Comparison of ENCODE assay signal across 8 mouse cellular contexts in genomic region chr10:82698712-82699261, GRCm38 (mm10). TPM values are rescaled to one million over a fixed set of nuclear protein-coding genes. Genes with fewer than 3 reads are reported as not detected.
A peak's percentile ranks its signal among the peaks of the same experiment; 100 is the strongest.
DNase-seq lines count a peak whose midpoint lies in the region; ATAC-seq and TF ChIP-seq lines count a peak whose summit lies in the region.

No protein-coding gene starts in this region.

- H3K4me3 ChIP-seq in cerebellum, adult 2 months (replicated peaks; ENCODE audit: insufficient read depth, low read depth, low read length) = peak overlapping the region; percentile 86
- H3K4me3 ChIP-seq in forebrain, postnatal 0 days (ENCODE audit: low read depth, low read length) = peak overlapping the region; percentile 94
- H3K4me3 ChIP-seq in lung, embryonic 16.5 days (ENCODE audit: low read length) = peak overlapping the region; percentile 95
- H3K4me3 ChIP-seq in thymus, adult 2 months (ENCODE audit: control insufficient read depth, insufficient read depth, low read length) = peak overlapping the region; percentile 88

- TF ChIP-seq CTCF in cerebellum, adult 2 months (IDR thresholded peaks at IDR 0.05; ENCODE audit: borderline replicate concordance, insufficient read depth, low read depth, low read length) = no peak
- no peak for TF ChIP-seq CTCF in forebrain, postnatal 0 days (IDR thresholded peaks at IDR 0.05; ENCODE audit: low read depth)
- TF ChIP-seq CTCF in thymus, adult 2 months (IDR thresholded peaks at IDR 0.05; ENCODE audit: borderline replicate concordance, control insufficient read depth, extremely low read depth, insufficient read depth, low read length, poor library complexity) = 0 out of 2 replicates have a peak, but pooled peaks have one; percentile 52

- H3K9me3 ChIP-seq in forebrain, postnatal 0 days (ENCODE audit: low read length) = no peaks in the 10 kb centered on the region
- H3K9me3 ChIP-seq in lung, embryonic 16.5 days (ENCODE audit: control insufficient read depth, low read length) = no peaks in the 10 kb centered on the region

- peak; percentile 91 for DNase-seq in MN1 (ENCODE audit: low spot score)
- DNase-seq in cerebellum, adult 2 months = peak; percentile 90 to 92
- peak; percentile 95 for DNase-seq in forebrain, postnatal 0 days
- peak; percentile 93 for DNase-seq in heart, postnatal 4 days
- peak; percentile 86 for DNase-seq in layer of hippocampus, adult 9-11 months
- DNase-seq in ovary, adult 18-20 months (ENCODE audit: low spot score) = peak; percentile 82
- peak; percentile 96 for DNase-seq in thymus, adult 2 months

- H3K36me3 ChIP-seq in forebrain, postnatal 0 days (ENCODE audit: insufficient read depth) = peaks cover 7% of the 10 kb centered on the region; the same call in 1 of the 2 replicates
- H3K36me3 ChIP-seq in lung, embryonic 16.5 days (ENCODE audit: control insufficient read depth, insufficient read depth, low read length) = peaks cover 5% of the 10 kb centered on the region; the same call in 1 of the 2 replicates
- H3K36me3 ChIP-seq in thymus, adult 2 months (ENCODE audit: control insufficient read depth, insufficient read depth, low read length) = peaks cover 4% of the 10 kb centered on the region; the same call in 1 of the 2 replicates

- H3K27me3 ChIP-seq in cerebellum, adult 2 months (ENCODE audit: control insufficient read depth, insufficient read depth, low read length) = no peaks in the 10 kb centered on the region
- H3K27me3 ChIP-seq in forebrain, postnatal 0 days (ENCODE audit: insufficient read depth, low read length) = no peaks in the 10 kb centered on the region
- H3K27me3 ChIP-seq in lung, embryonic 16.5 days (ENCODE audit: control insufficient read depth, insufficient read depth, low read depth, low read length) = no peaks in the 10 kb centered on the region
- no peaks in the 10 kb centered on the region for H3K27me3 ChIP-seq in thymus, adult 2 months (ENCODE audit: control insufficient read depth, insufficient read depth, low read length)

- peaks cover 7% of the 10 kb centered on the region; the same call in 1 of the 2 replicates for H3K4me1 ChIP-seq in cerebellum, adult 2 months (ENCODE audit: control insufficient read depth, insufficient read depth, low read length)
- H3K4me1 ChIP-seq in forebrain, postnatal 0 days (ENCODE audit: insufficient read depth) = peaks cover 11% of the 10 kb centered on the region
- peaks cover 10% of the 10 kb centered on the region for H3K4me1 ChIP-seq in lung, embryonic 16.5 days (replicated peaks; ENCODE audit: control insufficient read depth, insufficient read depth, low read length)
- H3K4me1 ChIP-seq in thymus, adult 2 months (replicated peaks; ENCODE audit: control insufficient read depth, insufficient read depth, low read length) = peaks cover 15% of the 10 kb centered on the region

- WGBS in cerebellum, adult 2 months = under 1% methylated on average over 41 of the region's 42 CpGs
- 6% methylated on average over 42 of the region's 42 CpGs for WGBS in forebrain, postnatal 0 days
- under 1% methylated on average over 39 of the region's 42 CpGs for WGBS in lung, embryonic 16.5 days
- WGBS in thymus, adult 2 months = 1% methylated on average over 42 of the region's 42 CpGs

- peak; percentile 78 for TF ChIP-seq POLR2A in cerebellum, adult 2 months (IDR thresholded peaks at IDR 0.05; ENCODE audit: borderline replicate concordance, insufficient read depth, low read length)
- TF ChIP-seq POLR2A in thymus, adult 2 months (IDR thresholded peaks at IDR 0.05; ENCODE audit: control insufficient read depth, extremely low read depth, insufficient read depth, low read length, poor library complexity) = peak; percentile 55; the same call in 1 of the 2 replicates

- H3K9ac ChIP-seq in forebrain, postnatal 0 days = peak overlapping the region; percentile 76
- peak overlapping the region; percentile 89 for H3K9ac ChIP-seq in lung, embryonic 16.5 days (ENCODE audit: low read length)

- ATAC-seq in forebrain, postnatal 0 days = peak; percentile 97
- peak; percentile 96 for ATAC-seq in lung, embryonic 16.5 days (ENCODE audit: low read depth)

- peak overlapping the region; percentile 89 for H3K27ac ChIP-seq in cerebellum, adult 2 months (ENCODE audit: insufficient read depth, low read length)
- H3K27ac ChIP-seq in forebrain, postnatal 0 days (ENCODE audit: low read depth, low read length) = peak overlapping the region; percentile 84
- H3K27ac ChIP-seq in lung, embryonic 16.5 days (ENCODE audit: low read length) = peak overlapping the region; percentile 58
- H3K27ac ChIP-seq in thymus, adult 2 months (ENCODE audit: control insufficient read depth, insufficient read depth, low read length) = peak overlapping the region; percentile 2; the same call in 1 of the 2 replicates

- H3K4me2 ChIP-seq in forebrain, postnatal 0 days (ENCODE audit: low read depth) = peak overlapping the region; percentile 87
- peak overlapping the region; percentile 64 for H3K4me2 ChIP-seq in lung, embryonic 16.5 days (ENCODE audit: low read depth, low read length)

RNA-seq across cellular contexts. Expression of gene Hcfc2, which starts 2.8 kb away (rescaled TPM):
- 32.5 and 34.0 TPM in 2 replicates for polyA plus RNA-seq in cerebellum, adult 2 months (2012; rRNA removed)
- 31.2 and 31.5 TPM in 2 replicates for total RNA-seq in forebrain, postnatal 0 days (2014; rRNA removed)
- polyA plus RNA-seq in forebrain, postnatal 0 days (2015; fragmentation: Nextera tagmentation; extraction: Ambion mirVana) = 21.5 and 31.1 TPM in 2 replicates
- 10 to 100 TPM; 37.1 to 38.5 TPM for total RNA-seq in heart, postnatal 4 days (2021)
- polyA plus RNA-seq in lung, embryonic 16.5 days (2015; fragmentation: Nextera tagmentation; extraction: Ambion mirVana) = 30.9 and 42.0 TPM in 2 replicates
- polyA plus RNA-seq in thymus, adult 2 months (2012; rRNA removed) = 17.0 and 17.1 TPM in 2 replicates

RNA-seq across cellular contexts. Expression of gene Glt8d2, which starts 8.3 kb away (rescaled TPM):
- 1.1 TPM in 2 replicates for polyA plus RNA-seq in cerebellum, adult 2 months (2012; rRNA removed)
- total RNA-seq in forebrain, postnatal 0 days (2014; rRNA removed) = 1.9 and 3.0 TPM in 2 replicates
- 1.9 and 2.4 TPM in 2 replicates for polyA plus RNA-seq in forebrain, postnatal 0 days (2015; fragmentation: Nextera tagmentation; extraction: Ambion mirVana)
- 1 to 10 TPM; 3.0 to 3.9 TPM for total RNA-seq in heart, postnatal 4 days (2021)
- 4.3 TPM in 2 replicates for polyA plus RNA-seq in lung, embryonic 16.5 days (2015; fragmentation: Nextera tagmentation; extraction: Ambion mirVana)
- 7.9 and 8.9 TPM in 2 replicates for polyA plus RNA-seq in thymus, adult 2 months (2012; rRNA removed)

Comparison
In these comparisons a context has a peak if more than half of its experiments do, and no peak if none do; other contexts are left out.
1. Peak in every context shown above with its lines: DNase-seq, ATAC-seq, H3K4me3 ChIP-seq and H3K27ac ChIP-seq.
2. H3K27ac ChIP-seq: peak in every context shown above with its lines; median percentile 89 in cerebellum, adult 2 months; 84 in forebrain, postnatal 0 days; 58 in lung, embryonic 16.5 days; 2 in thymus, adult 2 months.